Mouse (Mus musculus): ENCODE data around the gene Ptprm.

Gene Ptprm

DNA sequence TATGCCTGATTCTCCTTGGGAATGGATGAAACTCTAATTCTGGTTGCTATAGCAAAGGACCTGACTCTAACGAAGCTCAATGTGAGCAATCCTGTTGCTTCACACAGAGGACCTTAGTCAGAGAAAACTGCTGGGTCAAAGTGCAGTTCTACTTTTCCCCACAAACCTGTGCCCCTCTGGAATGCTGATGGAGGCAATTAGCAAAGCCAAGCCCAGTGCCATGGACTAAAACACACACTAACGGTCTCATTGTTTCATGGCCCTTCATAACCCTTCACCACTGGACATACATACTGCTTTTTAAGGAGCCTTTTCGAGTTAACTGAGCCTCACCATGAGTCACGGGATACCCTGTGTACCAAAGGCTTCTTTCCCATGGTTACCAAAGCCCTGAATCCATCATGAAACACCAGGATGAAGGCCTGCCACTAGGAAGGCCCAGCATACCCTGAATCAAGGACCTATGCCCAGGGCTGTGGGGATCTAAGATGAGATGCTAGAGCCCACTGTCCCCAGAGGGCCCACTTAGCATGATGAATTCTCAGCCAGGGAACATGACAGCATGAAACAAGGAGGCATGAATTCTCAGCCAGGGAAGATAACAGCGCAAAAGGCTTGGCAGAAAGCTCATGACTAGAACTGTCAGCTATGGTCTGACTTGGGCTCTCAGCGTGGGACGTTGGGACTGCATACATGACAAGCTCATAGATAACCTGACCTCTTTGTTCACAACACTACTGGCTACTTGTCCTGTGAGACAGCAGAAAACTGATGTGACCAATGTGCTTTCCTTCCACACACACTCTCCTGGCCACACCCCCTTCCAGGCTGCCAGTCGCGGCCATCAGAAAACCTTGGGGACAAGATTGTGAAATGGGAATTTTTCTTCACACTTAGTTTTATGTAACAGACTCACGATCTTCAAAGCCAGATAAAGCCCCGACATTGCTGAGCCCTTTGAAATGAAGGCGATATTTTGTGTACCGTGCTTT lies 57.4 kb downstream of the Ptprm start:
- intact Hi-C loops (cut with DNase I): no loop called here

DNA sequence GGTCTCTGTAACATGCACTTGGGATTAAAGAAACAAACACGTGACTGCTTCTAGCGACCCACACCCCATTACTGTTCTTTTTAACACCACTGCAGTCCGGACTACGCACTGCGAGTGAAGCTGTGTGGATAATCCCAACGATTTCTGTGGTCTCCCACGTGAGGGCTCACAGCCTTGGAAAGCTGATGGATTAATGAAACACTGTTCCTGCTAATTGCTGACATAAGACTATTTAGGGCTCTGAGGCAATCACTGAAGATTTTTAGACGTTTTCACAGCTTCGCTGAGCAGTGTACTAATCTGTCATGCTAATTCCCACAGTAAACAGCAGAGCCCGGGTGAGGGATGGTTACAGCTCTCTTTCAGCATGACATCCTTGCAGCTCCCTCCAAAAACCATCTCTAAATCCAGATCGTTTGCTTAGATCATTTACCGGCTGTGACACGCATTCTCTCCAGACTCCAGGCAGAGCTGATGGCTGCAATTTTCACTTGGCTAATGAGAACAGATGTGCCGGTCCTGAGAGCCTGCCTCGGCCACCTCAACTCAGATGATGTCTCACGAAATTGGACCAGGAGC lies 63.5 kb downstream of the Ptprm start:
- intact Hi-C loops (cut with DNase I): no loop called here

DNA sequence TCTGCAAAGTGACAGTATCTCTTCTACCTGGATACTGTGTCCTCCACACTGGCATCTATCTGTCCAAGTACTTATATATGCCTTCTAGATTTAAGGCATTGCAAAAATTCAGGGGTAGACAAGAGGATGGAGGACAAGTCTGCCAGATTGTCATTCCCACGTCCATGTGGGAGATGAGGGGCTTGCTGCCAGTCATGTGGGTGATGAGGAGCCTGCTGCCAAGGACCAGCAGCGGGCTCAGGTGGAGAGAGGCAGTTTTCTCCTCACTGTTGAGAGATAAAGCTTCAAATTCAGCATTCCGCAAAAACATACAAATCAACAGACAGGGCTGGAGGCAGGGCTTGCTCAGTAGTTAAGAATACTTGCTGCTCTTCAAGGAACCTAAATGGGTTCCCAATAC lies 66.8 kb downstream of the Ptprm start:
- intact Hi-C loops (cut with DNase I): no loop called here

DNA sequence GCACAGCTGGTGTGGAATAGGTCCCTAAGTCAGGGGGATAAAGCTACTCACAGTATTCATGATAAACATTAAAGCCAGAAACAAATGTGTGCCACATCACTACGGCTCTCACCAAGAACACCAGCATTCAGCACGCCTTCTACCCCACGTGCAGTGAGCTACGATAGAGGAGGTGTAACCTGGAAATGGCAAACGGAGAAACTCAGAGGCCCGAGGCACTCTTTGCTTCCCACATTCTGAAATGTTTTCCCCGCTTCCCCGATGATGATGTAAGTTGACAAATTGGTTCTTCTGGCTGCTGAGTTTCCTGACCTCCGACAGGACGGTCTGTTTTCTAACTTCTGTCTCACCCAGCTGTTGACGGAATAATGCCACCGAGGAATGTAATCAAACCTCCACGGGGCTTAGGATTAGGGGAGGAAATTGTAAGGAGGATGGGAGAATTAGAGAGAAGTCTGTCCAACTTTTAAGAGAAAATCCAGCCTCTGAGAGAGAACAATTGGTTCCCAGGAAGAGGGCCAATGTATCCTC lies 72.6 kb downstream of the Ptprm start:
- intact Hi-C loops (cut with DNase I): no loop called here

DNA sequence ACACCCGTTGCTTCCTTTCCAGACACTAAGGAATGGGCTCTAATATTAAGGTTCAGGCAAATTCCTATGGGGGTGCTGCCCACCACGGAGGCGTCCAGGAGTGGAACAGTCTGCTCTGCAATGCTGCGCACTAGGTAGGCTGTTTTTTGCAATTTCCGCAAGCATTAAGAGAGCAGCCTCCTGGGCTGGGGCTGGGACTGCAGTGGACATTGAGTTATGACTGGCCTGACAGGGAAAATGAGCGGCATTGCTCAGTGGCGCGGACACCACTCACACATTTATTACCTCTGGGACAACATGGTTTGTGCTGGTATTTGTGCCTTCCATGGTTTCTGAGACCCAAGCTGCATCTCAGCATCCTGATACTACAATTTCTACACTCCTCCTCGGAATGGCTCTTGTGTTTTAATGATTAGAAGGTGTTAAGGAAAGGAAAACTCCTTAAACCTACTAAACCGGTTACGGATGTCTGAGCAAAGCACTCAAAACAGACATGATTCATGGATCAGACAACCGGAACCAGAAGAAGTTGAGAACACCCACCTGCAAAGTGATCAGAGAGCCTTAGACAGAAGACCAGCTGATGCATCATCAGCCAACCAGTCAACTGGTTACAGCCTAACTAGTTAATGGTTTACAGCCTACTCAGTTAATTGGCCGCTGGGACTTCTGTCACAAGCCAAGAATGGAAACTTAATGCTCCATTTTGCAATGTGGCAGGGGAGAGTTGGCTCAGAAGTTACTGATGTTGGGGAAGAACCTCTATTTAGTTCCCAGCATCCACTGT lies 76.9 kb downstream of the Ptprm start:
- intact Hi-C loops (cut with DNase I): no loop called here

DNA sequence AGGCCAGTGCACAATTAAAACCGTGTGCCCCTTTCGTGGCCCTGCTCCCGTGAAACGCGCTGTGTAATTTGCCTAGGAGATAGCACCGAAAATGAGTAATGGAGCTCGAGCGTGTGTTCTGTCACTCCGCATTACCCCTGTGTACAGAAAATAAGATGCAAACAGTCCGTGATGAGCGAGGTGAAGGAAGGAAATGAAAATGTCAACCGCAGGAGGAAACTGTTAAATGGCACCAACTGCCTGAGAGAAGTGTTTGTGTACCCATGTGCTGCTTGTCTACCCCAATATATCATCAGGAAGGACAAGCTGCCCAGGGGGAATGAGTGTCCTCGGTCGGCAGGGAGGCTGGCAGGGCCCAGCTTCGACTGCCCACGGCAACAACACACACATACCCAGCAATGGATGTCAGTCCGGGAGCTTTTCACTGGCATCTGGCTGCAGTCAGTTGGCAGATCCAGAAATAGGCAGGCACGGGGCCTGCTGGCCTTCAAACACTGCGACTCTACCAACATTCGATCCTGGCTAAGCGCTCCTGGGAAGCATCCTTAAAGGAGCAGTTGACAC lies 79.6 kb downstream of the Ptprm start:
- intact Hi-C loops (cut with DNase I): no loop called here

DNA sequence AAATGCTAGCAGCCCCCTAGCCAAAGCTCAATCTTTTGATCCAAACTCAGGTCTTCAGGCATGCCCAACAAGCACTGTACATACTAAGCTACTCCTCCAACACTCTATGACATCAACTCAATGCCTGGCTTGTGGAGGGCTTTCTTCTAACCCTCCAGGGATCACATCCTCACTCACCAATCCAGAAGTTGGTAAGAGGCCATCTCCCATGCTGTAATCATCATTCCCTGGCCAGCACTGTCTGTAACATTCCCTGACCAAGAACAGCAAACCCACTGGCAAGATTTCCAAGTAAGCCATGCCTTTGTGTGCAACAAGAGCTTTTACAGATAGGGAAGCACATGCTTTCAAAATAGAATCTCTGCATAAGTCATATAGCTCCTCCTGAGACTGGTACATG lies 81.3 kb downstream of the Ptprm start:
- intact Hi-C loops (cut with DNase I): no loop called here

DNA sequence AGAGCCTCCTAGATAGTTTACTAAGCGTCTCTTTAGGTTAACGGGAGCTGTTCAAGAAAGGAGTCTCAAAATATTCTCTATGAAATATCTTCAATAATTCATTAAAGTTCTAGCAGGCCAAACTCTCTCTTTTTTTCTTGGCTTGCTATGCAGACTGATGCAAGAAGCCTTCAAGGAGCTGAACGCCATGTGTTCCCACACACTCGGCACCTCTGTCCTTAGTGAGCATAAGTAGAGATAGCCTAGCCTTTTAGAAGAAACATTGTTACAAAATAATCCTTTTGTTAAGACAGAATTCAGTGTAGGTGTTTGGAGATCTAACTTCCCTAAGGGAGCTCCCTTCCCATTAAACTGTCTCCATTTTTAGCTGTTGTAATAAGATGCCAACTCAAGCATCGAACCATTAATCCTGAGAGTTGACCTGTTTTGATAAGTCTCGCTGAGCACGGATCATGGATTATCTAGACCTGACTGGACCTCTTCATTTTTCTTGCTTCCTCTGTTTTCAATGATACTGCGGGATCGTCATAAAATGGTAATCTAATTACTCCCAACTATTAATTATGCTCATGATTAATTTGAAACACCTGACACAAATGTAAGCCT lies 85.7 kb downstream of the Ptprm start:
- intact Hi-C loops (cut with DNase I): no loop called here

DNA sequence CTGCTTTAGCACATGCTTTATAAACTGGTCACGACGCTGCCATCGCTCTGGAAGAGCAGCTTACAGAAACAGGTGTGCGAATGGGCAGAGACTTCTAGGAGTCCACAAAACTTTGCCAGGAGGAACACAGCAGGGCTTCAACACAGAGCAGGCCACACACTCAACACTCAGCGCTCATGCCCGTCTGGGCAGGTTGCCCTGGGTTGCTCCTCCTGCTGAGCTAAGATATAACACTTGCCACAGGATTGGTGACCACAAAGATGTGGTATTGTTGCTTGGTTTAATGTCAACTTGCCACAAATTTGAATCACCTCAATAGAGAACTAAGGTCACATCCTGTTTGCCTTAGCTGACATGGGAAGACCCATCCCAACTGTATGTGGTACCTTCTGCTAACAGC lies 88.0 kb downstream of the Ptprm start:
- intact Hi-C loops (cut with DNase I): no loop called here

DNA sequence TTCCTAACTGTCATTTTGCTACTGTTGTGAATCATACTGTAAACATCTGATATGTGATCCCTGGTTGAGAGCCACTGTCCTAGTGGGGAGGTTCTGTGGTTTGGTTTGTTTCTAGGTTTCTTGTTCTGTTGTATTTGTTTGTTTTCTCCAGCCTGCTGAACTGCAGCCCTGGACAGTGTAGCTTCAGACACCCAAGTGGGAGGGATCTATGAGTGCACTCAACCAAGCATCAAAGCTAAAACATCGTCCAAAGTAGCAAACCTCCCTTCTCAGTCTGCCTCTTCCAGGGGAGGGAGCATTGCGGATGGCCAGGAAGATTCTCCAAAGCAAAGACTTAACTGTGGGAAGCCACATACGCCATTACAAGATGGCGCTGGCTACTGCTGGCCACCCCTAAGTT lies 88.7 kb downstream of the Ptprm start:
- intact Hi-C loops (cut with DNase I): no loop called here

DNA sequence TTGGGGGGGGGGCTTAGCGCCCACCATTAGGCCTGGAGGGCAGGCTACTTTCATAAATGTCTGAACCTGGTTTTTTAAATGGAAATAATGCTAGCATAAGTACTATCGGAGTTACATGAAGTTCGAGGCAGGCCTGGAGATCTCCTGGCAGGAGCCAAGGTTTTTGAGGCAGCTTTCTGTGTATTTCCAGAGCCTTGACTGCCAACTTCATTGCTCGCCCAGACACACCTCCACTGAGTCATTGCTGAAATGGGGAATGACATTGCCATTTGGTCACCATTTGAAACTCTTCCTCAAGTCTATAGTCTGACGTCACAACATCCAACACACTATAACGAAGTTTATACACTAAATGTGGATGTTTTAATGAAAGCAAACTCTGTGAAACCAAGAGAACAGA lies 89.5 kb downstream of the Ptprm start:
- intact Hi-C loops (cut with DNase I): no loop called here

DNA sequence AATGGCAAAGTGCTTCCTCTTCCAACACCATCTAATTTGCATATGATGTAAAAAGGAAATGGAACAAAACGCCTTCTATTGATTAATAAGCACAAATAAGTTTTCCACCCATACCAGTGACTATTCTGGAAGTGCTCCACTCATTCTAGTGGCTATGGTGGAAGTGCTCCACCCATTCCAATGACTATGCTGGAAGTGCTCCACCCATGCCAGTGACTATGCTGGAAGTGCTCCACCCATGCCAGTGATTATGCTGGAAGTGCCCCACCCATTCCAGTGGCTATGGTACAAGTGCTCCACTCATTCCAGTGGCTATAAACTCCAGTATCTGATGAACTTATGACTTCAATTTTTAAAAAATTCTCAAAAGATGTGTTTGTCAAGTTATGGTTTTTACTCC lies 91.2 kb downstream of the Ptprm start:
- intact Hi-C loops (cut with DNase I): no loop called here

DNA sequence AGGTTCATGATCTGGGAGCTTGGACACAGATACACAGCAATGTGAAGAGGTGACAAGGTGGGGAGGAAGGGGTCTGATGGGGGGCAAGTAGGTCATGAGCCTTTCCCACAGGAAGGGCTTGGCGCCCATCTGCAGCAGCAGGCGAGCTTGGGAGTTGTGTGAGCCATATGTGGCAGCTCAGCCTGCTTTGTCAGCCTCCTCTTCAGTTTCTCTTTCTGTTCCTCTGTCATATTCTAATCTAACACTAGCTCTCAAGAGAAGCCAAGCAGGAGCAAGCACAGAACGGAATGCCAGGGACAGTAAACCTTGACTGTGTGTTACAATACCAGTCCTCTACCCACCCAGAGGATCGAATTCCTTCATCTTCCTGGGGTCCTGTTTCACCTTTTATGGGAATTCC lies 94.2 kb downstream of the Ptprm start:
- intact Hi-C loops (cut with DNase I): no loop called here

DNA sequence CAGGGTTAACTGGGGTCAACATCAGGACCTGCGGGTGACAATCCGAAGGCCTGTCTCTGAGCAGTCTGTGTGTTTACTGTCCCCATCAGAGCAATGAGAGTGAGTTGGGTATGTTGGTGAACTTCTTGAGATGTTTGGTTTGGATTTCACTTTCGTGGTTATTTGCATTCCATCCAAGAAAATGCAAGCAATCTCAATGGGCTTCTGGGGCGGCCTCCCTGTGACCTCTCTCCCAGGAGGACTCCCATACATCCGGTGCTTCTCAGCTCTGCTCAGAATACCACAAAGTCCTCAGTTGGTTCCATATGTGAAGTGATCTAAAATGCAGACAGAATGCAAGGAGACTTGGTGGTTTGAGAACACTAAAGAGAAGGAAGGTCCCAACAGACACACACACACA lies 96.5 kb downstream of the Ptprm start:
- intact Hi-C loops (cut with DNase I): no loop called here

DNA sequence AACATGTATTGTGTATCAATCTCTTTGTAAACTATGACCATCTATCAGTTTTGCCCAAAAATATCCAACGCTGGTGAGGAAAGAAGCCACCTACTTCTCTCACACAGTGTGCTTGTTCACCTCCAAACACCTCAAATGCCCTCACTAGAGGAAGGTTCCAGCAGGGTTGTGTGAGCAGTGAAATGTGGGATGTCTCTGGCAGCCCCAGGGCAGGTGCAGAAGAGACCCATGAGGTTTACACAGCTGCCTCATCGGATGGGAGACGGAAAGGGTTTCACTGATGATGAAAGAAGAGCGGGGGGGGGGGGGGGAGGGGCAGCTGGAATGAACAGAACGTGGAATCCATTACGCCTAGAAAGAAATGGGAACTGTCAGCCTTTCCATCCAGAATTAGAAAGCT lies 98.1 kb downstream of the Ptprm start:
- intact Hi-C loops (cut with DNase I): no loop called here

DNA sequence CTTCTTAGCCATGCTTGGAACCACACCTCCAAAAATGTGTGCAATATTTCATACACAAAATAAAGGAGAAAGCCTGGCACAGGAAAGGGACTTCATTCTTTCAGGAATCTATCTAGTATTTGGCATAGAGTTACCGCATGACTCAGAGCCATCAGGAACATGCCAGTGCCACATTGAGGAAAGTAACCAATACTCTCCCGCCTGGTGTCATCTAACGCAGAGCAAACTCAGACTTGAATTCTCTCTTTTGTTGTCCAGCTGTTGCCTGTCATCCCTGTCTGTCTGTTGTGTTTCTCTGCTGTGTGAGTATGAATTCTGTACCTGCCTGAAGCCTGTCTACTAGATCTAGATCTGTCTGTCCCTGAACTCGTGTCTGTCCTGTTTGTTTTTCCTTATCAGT lies 100.8 kb downstream of the Ptprm start:
- intact Hi-C loops (cut with DNase I): no loop called here

DNA sequence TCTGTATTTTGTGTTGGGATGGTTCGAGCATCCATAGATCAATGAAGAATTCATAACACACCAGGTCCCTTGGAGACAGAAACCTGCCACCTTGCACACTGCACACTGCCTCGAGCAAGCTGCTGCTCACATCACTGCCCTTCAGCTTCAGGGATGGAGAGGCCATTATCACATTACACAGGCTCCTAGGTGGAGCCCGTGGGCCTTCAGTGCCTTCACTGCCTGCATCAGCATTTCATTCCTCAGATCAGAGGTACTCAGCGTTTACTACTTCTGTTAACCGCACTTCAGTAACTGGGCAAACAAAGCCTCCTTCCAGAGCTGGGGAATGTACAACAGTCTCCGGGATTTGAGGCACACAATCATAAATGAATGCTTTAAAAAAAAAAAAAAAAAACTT lies 101.3 kb downstream of the Ptprm start:
- intact Hi-C loops (cut with DNase I): no loop called here

DNA sequence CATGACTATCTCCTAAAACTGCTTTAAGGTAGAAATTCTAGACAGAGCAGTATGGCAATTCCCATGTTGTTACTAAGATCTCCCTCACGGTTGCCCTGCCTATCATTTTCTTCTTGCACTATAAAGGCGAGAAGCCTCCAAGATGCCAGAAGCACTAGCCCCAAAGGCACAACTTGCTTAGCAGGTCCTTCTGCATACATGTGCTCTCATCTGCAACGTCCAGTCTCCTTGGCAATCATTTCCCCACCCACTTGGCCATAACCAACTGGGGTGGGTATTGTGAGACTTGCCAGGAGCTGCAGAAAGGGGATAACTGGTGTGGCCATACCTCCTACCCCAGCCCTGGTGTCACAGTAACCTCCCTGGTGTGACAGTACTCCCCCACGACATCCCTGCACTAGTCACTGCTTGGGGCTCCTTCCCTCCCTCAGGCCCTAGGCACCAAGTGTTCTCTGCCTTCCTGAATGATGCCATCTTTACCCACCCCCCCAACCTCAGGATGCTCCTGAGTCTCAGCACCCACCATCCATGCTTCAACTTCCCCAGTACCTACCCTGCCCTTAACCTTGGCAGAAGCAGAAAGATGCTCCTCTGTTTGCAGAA lies 108.9 kb downstream of the Ptprm start:
- intact Hi-C loops (cut with DNase I): no loop called here

DNA sequence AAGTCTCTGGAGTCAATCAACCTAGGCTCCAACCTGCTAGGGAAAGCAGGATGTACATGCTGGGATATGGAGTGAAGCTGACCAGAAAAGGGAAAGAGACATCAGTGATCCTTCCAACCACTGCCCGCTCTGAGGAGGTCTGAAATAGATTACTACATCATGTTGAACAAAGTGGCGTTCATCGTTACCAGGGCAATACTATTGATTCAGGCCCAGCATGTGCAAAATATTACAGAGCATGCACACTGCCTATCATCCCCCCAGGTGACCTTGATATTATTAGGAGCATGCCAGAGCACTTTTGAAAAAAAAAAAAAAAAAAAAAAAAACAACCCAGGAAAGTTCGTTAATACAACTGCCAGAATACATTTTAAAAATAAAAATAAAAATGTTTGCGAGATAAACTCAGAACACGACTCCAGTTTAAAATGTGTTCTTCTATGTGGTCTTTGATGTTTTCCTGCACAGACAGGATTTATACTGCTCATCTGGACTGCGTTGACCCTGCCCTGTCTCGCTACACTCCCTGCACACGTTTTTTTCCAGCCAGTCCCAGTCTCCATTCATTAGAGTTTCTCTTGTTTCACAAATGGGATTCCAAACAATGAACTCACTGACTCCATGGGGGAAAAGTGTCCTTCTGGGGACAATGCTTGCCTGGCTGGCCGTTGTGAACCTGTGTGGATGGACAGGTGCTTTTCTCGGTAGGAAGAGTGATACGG lies 111.3 kb downstream of the Ptprm start:
- intact Hi-C loops (cut with DNase I): no loop called here
